Mouse (Mus musculus): ENCODE measurements around the gene Dcst2.
A peak's percentile ranks its signal among the peaks of the same experiment; 100 is the strongest.

Dcst2 gene

DNA sequence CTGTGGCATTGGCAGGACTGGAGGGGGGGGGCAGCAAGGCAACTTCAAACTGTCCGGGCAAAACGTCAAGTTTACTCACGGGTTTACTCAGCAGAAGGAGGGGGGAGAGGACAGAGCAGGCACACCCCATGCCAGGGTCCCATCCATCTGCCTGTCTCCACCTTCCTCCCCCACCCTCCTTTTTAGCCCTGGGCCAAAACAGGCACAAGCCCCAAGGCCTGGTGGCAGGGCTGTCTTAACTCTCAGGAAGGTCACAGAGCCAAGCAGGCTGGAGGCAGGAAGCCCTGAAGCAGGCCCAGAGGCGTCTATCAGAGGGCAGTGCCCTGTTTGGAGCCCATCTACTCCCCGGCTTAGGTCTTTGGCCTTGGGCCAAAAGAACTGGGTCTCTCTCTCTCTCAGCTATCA, 28.3 kb downstream of the Dcst2 start:
- DNase-seq: no peak

DNA sequence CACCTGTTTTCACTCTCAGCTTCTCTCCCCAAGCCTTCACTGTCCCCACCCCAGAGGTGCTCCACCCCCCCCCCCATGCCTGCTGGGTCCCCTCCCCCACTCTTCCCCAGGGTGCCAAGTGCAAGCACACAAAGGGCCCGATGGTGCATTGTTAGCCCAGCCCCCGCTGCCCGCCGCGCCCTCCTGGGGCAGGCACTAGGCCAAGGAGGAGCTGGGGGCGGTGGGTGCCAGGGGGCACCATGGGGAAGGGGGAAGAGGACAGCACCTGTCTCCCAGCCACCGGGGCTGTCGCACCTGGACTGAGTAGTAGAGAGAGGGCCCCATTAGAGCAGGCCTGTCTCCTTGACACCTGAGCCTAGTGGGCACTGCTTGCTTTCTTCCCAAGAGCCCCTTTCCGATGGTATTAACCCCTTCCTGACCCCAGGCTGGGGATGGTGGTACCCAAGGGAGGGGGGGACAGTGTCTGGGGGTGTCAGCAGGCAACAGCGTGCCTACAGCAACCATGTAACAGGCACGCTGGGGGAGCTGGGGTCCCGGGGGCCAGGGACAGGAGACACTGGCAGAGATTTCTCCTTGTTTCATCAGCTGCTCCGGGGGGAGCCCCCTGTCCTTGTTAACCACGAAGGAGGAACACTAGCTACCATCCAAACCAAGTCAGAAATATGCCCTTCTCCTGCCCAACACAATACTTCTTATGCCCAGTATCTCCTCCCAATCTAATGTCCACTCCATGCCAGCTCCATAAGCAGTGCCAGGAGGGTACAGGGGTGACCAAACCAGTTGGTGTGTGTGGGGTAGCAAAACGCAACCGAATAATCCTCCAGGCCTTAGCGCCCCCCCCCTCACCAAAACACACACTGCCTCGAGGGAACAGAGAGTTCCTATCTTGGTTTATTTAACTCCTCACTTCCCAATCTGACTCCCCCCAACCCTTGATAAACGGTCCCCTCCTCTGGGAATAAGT, 29.2 kb downstream of the Dcst2 start:
- DNase-seq: no peak

- no peak for DNase-seq
Observed at GRCm38 (mm10) chr3:89391663-89392511, 30.1 kb downstream of the Dcst2 start.

DNA sequence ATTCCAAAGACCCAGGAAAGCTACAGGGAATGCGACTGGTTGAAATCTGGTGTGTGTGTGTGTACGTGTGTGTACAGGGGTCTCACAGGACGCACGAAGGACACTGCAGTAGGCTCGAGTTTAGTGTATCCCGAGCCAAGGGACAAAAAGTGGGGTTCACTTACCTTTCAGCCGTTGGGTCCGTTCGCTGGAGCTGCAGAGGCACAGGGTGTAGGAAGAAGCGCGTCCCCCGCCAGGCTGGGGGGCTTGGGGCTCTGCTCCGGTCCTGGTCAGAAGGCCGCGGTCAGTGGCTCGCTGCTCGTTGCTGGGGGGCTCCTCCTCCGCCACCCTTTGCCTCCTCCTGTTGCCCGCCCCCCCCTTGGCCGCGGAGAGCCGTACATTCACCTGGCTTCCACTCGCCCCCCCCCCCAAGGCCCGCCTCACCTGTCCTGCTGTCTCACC, 31.1 kb downstream of the Dcst2 start:
- no peak for DNase-seq

- peak; percentile 98 for DNase-seq
Observed at GRCm38 (mm10) chr3:89393605-89394004, 31.8 kb downstream of the Dcst2 start.

- DNase-seq: peak; percentile 76
Observed at GRCm38 (mm10) chr3:89394006-89394893, 32.5 kb downstream of the Dcst2 start, which contains the start of gene Zbtb7b. Gene Zbtb7b (minus strand): TSS chr3:89394776.

DNA sequence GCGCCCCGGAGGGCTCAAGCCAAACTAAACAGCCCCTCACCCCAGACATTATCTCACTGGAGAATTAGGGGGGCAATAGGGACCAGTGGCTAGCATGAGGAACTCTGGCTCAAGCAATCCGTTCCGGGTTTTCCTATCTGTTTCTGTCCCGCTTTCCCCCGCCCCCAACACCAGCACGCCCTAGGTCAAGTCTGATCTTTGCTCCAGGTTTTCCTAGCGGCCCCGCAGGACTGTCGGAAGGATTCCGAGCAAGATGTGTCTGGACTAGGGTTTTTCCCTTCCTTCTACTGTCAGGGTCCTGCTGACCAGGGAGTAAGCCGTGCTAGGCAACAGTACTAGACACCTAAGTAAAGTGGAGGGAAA, 33.1 kb downstream of the Dcst2 start:
- peak; percentile 78 for DNase-seq

DNA sequence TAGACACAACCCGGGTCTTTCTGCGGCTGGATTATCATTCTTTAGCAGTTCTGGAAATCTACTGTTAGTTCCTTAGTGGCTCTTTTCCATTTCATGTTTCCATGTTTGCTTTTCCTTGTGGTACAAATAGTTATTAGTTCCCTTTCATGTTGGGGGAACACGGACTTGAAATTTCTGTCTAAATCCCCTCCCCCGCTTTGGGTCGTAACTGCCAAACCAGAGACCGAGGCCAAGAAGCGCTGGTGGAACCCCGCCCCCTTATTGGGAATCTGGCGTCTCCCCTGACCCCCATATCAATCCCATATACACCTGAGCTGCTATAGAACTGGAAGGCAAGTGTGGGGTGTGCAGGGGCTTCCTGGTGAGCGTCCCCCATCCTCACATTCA, 33.6 kb downstream of the Dcst2 start:
- DNase-seq: no peak

DNA sequence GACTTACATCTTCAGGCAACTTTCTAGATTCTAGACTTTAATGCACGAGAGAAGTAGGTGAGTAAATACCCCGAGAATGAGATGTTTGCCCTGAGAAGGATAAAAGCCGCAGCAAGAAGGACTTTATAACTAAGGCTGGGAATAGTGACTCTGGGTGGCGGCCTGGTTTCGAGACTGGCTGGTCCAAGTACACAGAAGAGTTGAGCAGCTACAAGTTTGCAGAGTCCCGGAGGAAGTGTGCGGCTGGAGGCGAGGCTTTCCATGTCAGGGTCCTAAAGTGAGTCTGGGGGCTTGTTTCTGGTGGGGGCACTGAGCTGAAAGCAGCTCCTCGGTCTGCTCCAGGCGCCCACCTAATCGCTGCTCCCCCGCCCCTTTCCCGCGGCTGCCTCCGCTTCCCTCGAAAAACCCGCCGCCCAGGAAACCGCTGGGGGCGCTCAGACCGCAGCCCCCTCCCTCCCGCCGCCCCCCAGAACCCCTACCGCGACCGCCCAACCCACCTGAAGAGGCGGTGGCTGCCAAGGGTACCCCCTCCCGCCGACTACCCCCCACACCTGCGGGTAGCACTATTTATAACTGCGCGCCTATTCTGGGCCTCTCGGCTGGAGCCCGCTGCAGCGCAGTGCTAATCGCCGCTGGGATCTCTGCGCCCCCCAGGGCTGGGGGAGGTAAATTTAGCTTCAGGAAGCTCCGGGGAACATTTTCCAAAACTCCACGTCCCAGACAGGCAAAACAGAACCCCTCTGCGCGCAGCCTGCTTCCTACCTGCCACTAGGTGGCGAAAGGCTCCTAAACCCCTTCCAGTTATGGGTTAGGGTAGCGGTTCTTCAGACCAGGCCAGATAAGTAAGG, 34.3 kb downstream of the Dcst2 start:
- no peak for DNase-seq

- DNase-seq: no peak
Observed at GRCm38 (mm10) chr3:89396654-89397005, 34.9 kb downstream of the Dcst2 start.

DNA sequence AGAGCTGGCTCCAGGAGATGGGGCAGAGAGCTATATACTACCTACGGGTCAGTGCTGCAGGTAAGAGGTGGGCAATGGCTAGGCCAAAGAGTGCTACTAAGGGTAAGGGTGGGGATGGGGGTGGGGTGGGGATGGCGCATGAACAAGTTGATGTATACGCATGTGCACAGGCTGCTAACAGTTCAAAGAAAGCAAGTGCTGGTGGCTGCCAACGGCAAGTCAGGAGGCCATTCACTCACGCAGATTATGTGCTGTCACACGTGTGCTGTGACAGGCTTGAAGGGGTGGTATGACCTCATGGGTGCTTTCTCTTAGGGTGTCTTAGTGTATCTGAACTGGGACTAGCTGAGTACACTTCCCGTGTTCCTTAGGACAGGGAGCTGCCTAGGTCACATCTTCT, 39.6 kb downstream of the Dcst2 start:
- DNase-seq: no peak

DNA sequence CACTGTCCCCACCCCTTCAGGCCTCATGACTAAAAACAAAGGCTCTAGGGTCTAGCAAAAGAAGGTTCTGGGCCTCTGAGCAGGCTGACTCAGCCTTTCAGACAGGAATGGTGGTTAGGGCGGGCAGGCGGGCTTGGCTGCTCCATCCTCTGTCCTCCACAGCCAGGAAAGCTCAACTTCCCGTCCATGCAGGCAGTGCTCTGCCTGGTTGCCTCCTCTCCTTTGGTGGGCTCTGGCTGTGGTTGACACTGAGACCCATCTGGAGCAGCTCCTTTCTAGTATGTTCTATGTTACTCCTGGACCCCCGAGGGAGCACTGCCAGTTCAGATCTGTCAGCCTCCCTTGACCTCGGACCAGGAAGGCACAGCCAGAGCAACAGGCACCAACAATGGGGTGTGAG, 40.9 kb downstream of the Dcst2 start, which contains the start of gene Lenep:
Lenep (minus strand) TSS at position 101 of the 400 bp plus-strand sequence.
- DNase-seq: no peak

DNA sequence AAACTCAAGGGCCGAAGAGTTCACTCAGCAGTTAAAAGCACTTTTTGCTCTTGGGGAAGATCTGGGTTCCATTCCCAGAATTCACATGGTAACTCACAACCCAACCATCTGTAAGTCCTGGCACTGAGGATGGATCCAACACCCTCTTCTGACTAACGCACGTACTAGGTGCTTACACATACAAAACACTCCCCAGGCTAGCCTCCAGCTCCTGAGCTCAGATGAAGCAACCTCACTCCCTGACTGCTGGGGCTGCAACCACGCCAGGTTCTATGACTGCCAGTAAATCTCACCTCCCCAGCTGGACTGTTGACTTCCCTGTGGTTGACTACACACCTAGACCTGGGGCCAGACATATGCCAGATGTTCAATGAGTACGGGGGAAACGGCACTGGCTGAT, 45.1 kb downstream of the Dcst2 start:
- DNase-seq: no peak

GRCm38 (mm10) chr3:89408448-89408847, 46.7 kb downstream of the Dcst2 start:
- no peak for DNase-seq

DNA sequence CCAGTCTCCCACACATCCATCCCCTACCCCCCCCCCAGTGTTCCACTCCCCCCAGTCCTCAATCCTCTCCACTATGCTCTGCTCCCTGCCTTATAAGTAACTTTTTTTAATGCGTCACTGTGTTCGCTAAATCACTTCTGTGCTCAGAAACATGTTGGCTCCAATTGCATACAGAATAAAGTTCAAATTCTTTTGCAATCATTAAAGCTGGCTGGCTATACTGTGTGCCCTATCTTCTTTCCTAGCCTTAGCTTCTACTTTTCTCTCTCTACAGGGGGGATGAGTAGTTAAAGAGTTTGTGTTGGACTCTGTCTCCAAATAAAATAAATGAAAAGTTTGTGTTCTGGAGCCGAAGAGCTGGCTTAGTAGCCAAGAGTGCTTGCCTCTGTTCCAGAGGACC, 47.9 kb downstream of the Dcst2 start:
- DNase-seq: no peak

DNA sequence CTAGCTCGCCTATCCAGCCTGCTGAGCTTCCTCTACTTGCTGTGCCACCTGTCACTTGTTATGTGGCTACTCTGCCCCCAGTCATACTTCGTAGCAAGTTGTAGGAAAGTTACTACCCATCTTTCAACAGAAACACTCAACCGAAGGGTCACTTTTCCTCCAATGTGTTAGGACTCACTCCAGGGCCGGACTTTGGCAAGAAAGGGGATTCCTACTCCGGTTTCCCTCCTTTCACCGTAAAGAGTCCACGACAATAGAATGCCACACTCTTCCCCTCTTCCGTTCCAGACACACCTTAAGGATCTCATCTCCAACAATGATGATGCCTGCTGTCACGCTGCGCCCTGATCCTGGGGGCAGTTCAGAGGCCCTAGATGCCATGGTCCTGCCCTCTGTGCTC, 49.1 kb downstream of the Dcst2 start:
- no peak for DNase-seq

GRCm38 (mm10) chr3:89411490-89412393, 50.0 kb downstream of the Dcst2 start, which contains the start of gene Flad1:
Gene Flad1 (minus strand): TSS chr3:89411870.
- DNase-seq: peak; percentile 100

DNA sequence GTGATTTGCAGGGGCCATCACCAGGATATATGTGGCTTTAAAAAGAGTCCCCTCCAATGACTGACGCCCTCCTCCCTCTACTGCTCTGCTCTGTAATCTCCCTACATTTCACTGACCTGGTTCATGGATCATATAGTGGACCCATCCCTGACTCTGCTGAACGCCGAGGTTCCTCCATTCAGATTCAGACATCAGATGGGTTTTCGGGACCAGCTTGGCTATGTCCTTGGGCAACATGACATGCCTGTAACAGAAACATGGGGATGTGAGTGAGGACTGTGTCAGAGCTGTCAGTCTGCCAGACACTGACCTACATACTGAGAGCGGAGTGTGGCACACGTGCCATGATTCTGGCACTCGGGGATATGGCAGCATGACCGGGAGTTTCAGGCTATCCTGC, 54.4 kb downstream of the Dcst2 start:
- no peak for DNase-seq

DNA sequence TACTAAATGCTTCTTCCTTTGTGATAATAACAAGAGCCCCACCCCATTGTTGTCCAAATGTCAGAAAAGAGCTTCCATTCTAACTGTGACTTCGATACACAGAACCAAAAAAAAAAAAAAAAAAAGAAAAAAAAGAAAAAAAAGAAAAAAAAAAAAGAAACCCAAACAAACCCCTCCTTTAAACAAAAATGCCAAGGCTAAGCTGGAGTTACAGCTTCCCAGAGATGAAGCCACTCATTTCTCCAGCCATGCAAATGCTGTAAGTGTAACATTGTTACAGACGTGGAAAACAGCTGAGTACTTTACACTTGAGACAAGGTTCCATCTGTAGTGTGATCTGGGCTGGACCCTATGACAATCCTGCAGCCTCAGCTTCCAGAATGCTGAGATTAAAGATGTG, 55.4 kb downstream of the Dcst2 start:
- DNase-seq: no peak

- DNase-seq: no peak
Observed at GRCm38 (mm10) chr3:89417840-89418169, 56.0 kb downstream of the Dcst2 start.
